Mouse (Mus musculus) ES-E14 (cell line): ENCODE data around the gene Gm266.

Experiments
- MAFK ChIP-seq: IDR thresholded peaks from 2 replicates; pipeline ENCODE4 v1.6.1; 2014; ENCODE audit warnings: mild to moderate bottlenecking, low read depth, low read length, inconsistent platforms; ENCODE audit not compliant: insufficient read depth
- ZC3H11A ChIP-seq: IDR thresholded peaks from 2 replicates; pipeline ENCODE4 v1.6.1; 2012; ENCODE audit warnings: low read depth, mild to moderate bottlenecking, inconsistent platforms, low read length, borderline replicate concordance
- ZNF384 ChIP-seq: IDR thresholded peaks from 2 replicates; pipeline ENCODE4 v1.6.1; 2012; ENCODE audit warnings: low read depth, low read length, inconsistent platforms

DNA sequence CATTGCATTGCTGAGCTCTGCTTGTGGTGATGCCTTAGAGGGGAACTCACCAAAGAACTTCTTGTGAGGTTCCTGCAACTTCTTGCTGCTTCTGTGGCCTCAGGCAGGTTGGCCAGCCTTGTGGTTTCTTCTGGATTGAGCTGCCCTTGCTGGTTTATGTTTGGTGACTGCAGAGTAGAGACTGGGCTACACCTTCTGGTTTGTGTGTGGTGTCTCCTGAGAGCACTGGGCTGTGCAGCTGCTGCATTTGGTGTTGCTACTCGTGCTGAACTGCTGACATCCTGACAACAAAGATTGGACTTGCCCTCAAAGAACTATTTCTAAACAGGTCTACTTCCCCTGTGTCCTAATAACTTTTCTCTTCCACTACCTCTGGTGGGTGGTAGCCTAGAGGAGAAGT is 38.8 kb upstream of the Gm266 start:
- TF ChIP-seq ZC3H11A (no peak), MAFK (no peak), ZNF384 (no peak)
